Mouse (Mus musculus) large intestine, adult 2 months (tissue): ENCODE data around the gene Cmip. TPM values are rescaled to one million over a fixed set of nuclear protein-coding genes. Genes with fewer than 3 reads are reported as not detected.

Source experiments
- DNase-seq: peaks from one replicate; pipeline ENCODE4 v3.0.0-alpha.2; 2012; ENCODE audit warnings: low read depth, low spot score
- WGBS: fragments of 180-500 bp; shearing (Covaris S2); methylation state at CpG from one replicate; pipeline ENCODE4 v1.1.7; 2018; 5-methylcytosine and 5-hydroxymethylcytosine counted together
- polyA plus RNA-seq: library from polyadenylated mRNA; depleted of rRNA; stranded (reverse); fragments of >200 nt; gene quantifications from 2 replicates; pipeline ENCODE4 v1.2.3, GENCODE M21; 2012

Gene Cmip
- polyA plus RNA-seq, 1 experiment = 54.0 TPM

DNA sequence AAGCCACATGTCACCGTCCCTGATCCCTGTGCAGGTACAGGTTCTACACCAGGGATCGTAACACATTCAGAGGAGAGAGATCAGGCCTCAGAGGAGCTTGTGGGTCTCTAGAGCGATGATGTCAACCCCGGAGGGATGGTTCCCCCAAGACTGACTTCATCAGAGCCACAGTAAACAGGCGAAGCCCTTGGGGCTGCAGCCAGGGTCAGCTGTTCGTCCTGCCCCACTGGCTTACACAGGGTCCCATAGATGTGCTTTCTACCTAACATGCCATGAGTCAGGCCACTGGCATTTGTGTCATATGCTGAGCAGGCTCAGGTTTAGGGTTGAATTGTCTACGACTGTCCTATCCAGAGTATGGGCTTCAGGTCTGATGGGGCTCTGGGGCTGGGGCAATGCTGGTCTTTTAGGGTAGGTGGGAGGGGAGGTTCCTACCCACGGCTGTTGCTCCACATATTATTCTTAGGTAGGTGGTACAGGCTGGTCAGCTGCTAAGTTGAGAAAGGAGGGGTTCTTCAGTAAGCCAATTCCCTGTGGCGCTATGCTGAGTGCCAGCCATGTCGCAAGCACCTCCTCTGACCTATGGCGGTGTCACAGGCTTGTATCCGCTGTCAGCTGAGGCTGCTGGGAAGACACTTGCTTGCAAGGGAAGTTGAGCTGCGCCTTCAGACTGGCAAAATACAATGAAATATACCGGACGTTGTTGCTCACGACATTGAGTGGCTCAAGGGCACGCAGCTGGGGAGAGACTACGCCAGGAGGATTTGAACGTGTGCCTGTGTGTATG lies 107.7 kb downstream of the Cmip start:
- no peak for DNase-seq
- WGBS = 85% methylated on average over 19 of the region's 19 CpGs

GRCm38 (mm10) chr8:117366475-117366874 lies 109.6 kb downstream of the Cmip start:
- DNase-seq = no peak
- WGBS = 61% methylated on average over 7 of the region's 7 CpGs

- DNase-seq = no peak
- 62% methylated on average over 8 of the region's 8 CpGs for WGBS
Measured at GRCm38 (mm10) chr8:117367441-117367840, 110.6 kb downstream of the Cmip start.

DNA sequence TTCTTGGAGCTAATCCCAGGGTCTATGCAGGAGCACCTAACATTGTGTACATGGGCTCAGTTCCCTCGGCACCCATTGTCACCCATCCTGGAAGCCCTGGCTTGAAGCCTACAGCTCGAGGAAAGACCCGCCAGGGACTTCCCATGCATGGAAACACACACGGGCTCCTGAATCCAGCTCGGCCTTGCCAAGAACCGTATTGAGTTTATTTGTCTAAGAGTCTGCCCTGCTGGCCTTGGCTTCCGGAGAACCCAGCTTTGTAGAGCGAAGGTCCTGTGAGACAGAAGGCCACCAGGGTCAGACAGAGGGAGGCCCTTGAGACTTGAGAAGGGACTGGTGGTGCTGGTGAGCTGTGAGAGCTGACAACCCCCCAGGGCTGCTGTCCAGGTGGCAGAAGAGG lies 111.9 kb downstream of the Cmip start:
- no peak for DNase-seq
- WGBS = 13% methylated on average over 8 of the region's 8 CpGs

GRCm38 (mm10) chr8:117370009-117370408 lies 113.1 kb downstream of the Cmip start:
- WGBS = 64% methylated on average over 8 of the region's 8 CpGs
- DNase-seq = no peak

DNA sequence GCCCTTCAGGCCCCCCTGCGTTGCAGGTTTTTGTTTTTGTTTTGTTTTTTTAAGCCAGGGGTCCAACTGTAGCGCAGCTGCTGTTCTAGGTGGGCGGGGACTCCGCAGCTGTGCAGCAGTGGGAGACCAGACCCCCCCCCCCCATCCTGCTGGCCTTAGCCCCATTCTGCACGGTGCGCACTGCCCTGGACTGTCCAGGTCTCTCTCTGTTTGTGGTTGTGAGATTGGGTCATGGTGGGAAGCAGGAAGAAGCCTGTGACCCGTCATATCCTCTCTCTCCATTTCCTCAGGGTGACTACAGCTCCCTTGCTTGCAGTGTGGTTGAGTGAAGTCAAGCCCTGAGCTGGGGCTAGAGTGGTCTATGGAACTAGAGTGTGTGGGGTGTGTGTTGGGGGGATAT lies 114.3 kb downstream of the Cmip start:
- WGBS = 73% methylated on average over 7 of the region's 7 CpGs
- no peak for DNase-seq

- 79% methylated on average over 12 of the region's 12 CpGs for WGBS
- no peak for DNase-seq
Measured at GRCm38 (mm10) chr8:117372070-117372469, 115.2 kb downstream of the Cmip start.

DNA sequence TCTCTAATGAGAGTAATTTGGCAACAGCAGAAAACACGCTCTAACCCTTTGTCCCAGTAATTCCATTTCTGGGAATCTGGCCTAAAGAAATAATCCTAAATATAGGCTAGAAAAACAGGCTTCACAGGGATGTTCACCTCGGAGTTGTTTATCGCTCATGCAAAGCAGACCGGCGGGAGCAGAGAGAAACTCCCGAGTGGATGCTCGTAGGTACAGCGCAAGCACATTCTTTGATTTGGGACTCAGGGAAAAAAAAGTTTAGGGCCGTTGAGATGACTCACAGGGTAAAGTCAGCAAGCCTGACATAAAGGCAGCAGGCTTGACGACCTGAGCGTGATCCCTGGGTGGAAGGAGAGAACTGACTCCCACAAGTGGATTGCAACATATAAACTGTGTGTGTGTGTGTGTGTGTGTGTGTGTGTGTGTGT lies 116.2 kb downstream of the Cmip start:
- 20% methylated on average over 11 of the region's 11 CpGs for WGBS
- no peak for DNase-seq

GRCm38 (mm10) chr8:117374087-117374486 lies 117.2 kb downstream of the Cmip start:
- WGBS = 90% methylated on average over 3 of the region's 3 CpGs
- no peak for DNase-seq

GRCm38 (mm10) chr8:117376997-117377396 lies 120.1 kb downstream of the Cmip start:
- DNase-seq = no peak
- 81% methylated on average over 16 of the region's 16 CpGs for WGBS

DNA sequence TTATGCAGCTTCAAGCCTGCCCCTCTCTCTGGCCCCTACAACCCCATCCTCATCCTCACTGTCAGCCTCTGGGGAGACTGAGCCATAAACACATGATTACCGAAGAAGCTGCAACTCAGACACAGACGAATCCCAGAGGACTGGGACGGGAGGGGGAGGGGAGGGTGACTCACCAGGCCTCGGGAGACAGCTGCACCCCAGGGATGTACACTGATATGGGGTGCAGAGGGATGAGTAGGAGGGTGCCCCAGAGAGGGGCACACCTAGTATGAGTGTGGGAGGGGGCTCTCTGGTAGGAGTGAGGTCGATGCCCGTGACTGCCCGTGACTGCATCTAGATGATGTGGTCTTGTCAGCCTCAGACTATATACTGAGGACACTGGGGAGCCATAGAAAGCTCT lies 121.8 kb downstream of the Cmip start:
- no peak for DNase-seq
- WGBS = 68% methylated on average over 7 of the region's 7 CpGs

DNA sequence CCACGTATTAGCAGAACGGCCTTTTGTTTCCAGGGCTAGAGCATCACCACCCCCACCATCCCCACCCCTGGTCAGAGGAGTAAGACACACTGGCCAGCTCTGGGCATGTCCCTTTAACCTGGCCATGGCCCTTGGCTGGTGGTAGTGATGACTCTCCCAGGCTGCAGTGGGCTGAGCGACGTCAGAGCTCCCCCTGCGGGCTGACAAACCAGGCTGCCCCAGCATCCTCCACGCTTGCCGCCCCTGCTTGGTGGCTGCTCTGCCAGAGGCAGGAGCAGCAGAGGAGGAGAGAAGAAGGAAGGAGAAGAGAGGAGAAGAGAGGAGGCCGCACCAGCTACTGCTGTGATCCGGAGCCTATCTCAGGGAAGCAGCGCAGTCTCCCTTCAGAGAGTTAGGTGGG lies 122.3 kb downstream of the Cmip start:
- DNase-seq = no peak
- 74% methylated on average over 10 of the region's 10 CpGs for WGBS

DNA sequence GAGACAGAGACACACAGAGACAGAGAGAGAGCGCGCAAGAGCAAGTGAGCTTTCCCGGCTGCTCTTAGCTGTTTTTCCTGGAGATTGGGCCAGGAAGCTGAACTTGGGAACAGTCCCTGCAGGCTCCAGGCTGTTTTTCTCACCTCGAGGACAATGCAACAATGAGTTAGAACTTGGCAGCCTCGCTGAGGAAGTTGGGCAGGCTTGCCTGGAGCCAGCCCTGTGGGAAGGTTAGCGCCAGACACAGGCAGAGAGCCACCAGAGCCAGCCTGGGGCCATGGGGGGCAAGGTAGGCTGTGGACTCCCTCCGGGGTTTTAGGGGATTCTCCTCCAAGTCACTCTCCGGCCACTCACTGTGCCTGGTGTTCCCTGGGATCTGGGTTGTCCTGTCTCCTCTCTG lies 123.9 kb downstream of the Cmip start:
- WGBS = 69% methylated on average over 8 of the region's 8 CpGs
- no peak for DNase-seq

DNA sequence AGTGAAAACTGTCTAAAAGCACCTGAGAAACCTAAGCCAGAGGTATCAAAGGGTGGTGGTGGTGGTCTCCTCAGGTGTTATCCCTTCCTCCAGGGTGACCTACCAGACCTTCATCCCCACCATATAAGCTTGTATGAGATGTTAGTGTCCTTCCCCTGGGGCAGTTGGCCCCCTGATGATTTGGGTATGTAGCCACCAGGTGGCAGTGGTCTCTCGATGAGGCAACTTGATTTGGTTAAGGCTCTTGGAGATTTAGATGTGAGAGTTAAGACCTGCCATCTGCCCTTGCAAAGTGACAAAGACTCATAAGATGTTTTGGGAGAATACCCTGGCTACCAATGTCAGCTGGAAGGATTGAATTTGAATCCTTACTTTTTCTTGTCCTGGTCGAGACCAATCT lies 129.3 kb downstream of the Cmip start:
- 67% methylated on average over 2 of the region's 2 CpGs for WGBS
- DNase-seq = no peak

GRCm38 (mm10) chr8:117387642-117388041 lies 130.8 kb downstream of the Cmip start:
- 45% methylated on average over 10 of the region's 10 CpGs for WGBS
- no peak for DNase-seq

- no peak for DNase-seq
- 20% methylated on average over 8 of the region's 8 CpGs for WGBS
Measured at GRCm38 (mm10) chr8:117388370-117388769, 131.5 kb downstream of the Cmip start.

- 76% methylated on average over 6 of the region's 6 CpGs for WGBS
- no peak for DNase-seq
Measured at GRCm38 (mm10) chr8:117393853-117394252, 137.0 kb downstream of the Cmip start.

DNA sequence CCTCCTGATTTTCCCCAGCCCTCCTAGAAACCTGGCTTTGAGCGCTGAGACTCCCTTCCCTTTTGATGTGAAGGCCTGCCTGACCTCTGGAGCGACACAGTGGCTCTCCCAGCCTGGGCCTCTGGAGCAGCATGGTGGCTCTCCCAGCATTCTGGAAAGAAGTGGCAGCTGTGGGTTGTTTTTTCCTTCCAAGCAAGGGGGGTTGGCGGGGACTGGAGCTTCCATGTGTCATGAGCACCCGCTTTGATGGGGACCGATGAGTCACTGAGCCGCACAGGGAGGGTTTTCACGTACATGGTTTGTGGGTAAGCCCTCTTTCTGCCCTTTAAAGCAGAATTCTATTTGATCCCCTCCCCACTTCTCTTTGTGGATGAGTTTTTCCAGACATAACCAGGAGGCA lies 138.2 kb downstream of the Cmip start:
- no peak for DNase-seq
- WGBS = 75% methylated on average over 7 of the region's 7 CpGs

DNA sequence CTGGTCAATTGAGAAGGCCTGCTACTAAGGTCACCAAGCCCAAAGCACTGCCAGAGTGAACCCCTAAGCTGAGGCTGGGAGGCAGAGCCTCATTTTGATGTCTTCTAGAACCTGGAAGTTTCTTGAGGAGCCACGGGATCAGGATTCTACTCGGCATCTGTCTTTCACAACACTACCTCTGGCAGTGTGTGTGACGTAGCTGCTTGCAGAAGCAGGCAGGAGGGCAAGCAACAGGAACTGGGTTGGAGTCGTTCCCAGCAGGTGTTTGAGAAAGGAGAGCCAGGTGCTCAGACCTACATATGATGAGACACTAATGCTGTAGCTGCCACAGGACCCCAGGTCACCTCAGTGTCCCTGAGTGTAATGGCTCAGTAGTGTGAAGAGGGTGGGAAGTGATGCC lies 140.0 kb downstream of the Cmip start:
- DNase-seq = no peak
- 84% methylated on average over 4 of the region's 4 CpGs for WGBS

GRCm38 (mm10) chr8:117397751-117398150 lies 140.9 kb downstream of the Cmip start:
- DNase-seq = no peak
- 93% methylated on average over 15 of the region's 15 CpGs for WGBS

GRCm38 (mm10) chr8:117399229-117399628 lies 142.4 kb downstream of the Cmip start:
- DNase-seq = no peak
- 91% methylated on average over 8 of the region's 8 CpGs for WGBS

DNA sequence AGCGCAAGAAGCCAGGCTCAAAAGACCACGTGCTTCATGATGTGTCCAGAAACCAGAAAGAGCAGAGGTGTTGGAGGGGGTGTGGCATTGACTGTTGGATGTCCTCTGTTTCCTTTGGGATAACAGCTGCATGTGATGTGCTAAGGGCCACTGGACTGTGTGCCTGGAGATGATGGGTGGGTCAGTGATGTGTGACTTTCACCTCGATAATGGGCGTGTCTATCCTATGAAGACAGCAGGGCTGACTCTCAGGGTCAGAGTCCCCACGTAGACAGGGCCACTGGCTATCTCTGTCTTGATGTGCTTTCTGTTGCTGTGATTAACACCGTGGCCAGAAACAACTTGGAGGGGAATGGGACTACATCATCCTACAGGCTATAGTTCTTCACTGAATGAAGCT lies 144.0 kb downstream of the Cmip start:
- no peak for DNase-seq
- 57% methylated on average over 6 of the region's 6 CpGs for WGBS
